Mouse (Mus musculus) spleen, adult 2 months (tissue): ENCODE data around the gene Plgrkt. TPM values are rescaled to one million over a fixed set of nuclear protein-coding genes. Genes with fewer than 3 reads are reported as not detected.

ENCODE experiments used
- DNase-seq, 2 experiments: peaks; one replicate each; pipeline versions ENCODE4 v3.0.0 to v3.0.0-alpha.2; 2012 to 2021; ENCODE audit warnings: low spot score in 2 of 2, low read depth in 1 of 2
- H3K27ac ChIP-seq: fragments of 200-500 bp; 2 replicates; pipeline ENCODE4 v1.5.1; 2012; ENCODE audit warnings: low read length, inconsistent platforms; ENCODE audit not compliant: insufficient read depth
- H3K27me3 ChIP-seq: fragments of 200-500 bp; 2 replicates; pipeline ENCODE4 v1.6.1; 2012; ENCODE audit warnings: mild to moderate bottlenecking, moderate library complexity, low read length, inconsistent platforms; ENCODE audit not compliant: control insufficient read depth, insufficient read depth
- H3K36me3 ChIP-seq: fragments of 200-500 bp; 2 replicates; pipeline ENCODE4 v1.6.1; 2012; ENCODE audit warnings: mild to moderate bottlenecking, low read length, inconsistent platforms; ENCODE audit not compliant: control insufficient read depth, insufficient read depth
- H3K4me1 ChIP-seq: fragments of 200-500 bp; 2 replicates; pipeline ENCODE4 v1.6.1; 2011; ENCODE audit warnings: inconsistent platforms; ENCODE audit not compliant: control insufficient read depth, insufficient read depth, insufficient read length
- H3K4me3 ChIP-seq: fragments of 200-500 bp; 2 replicates; pipeline ENCODE4 v1.5.1; 2011; ENCODE audit warnings: mild to moderate bottlenecking, inconsistent platforms; ENCODE audit not compliant: insufficient read depth, insufficient read length; ENCODE audit errors: extremely low read depth
- CTCF ChIP-seq: fragments of 200-500 bp; IDR thresholded peaks from 2 replicates; pipeline ENCODE4 v1.5.1; 2011; ENCODE audit warnings: mild to moderate bottlenecking, inconsistent platforms; ENCODE audit not compliant: insufficient read depth, insufficient read length, insufficient replicate concordance; ENCODE audit errors: extremely low read depth
- POLR2A ChIP-seq: fragments of 200-500 bp; IDR thresholded peaks from 2 replicates; pipeline ENCODE4 v1.6.1; 2011; ENCODE audit warnings: low read depth, low read length, inconsistent platforms
- WGBS: fragments of 180-500 bp; shearing (Covaris S2); methylation state at CpG from one replicate; pipeline ENCODE4 v1.1.7; 2018; 5-methylcytosine and 5-hydroxymethylcytosine counted together
- polyA plus RNA-seq: library from polyadenylated mRNA; depleted of rRNA; stranded (reverse); fragments of >200 nt; gene quantifications from 2 replicates; pipeline ENCODE4 v1.2.3, GENCODE M21; 2012

Gene Plgrkt
- polyA plus RNA-seq, 1 experiment, result 55.6 TPM

- Histone ChIP-seq H3K4me3 (no peak overlapping the region), H3K27me3 (no peaks in the 10 kb centered on the region), H3K36me3 (peaks cover 4% of the 10 kb centered on the region; the same call in 1 of the 2 replicates), H3K27ac (no peak overlapping the region), H3K4me1 (peaks cover 7% of the 10 kb centered on the region; the same call in 1 of the 2 replicates)
- TF ChIP-seq POLR2A (no peak), CTCF (no peak)
- no peak for DNase-seq
- WGBS, result 81% methylated on average over 5 of the region's 5 CpGs
Observed at GRCm38 (mm10) chr19:29360251-29360650, 6.9 kb downstream of the Plgrkt start.

- Histone ChIP-seq H3K4me1 (peaks cover 3% of the 10 kb centered on the region; the same call in 1 of the 2 replicates), H3K36me3 (peaks cover 5% of the 10 kb centered on the region; the same call in 1 of the 2 replicates), H3K4me3 (no peak overlapping the region), H3K27ac (no peak overlapping the region), H3K27me3 (no peaks in the 10 kb centered on the region)
- 92% methylated on average over 11 of the region's 11 CpGs for WGBS
- TF ChIP-seq CTCF (no peak), POLR2A (no peak)
- DNase-seq, result no peak
Observed at GRCm38 (mm10) chr19:29356281-29356680, 10.9 kb downstream of the Plgrkt start.

GRCm38 (mm10) chr19:29354895-29355877, 12.0 kb downstream of the Plgrkt start:
- no peaks in the 10 kb centered on the region for H3K27me3 ChIP-seq
- H3K4me3 ChIP-seq, result peak overlapping the region; percentile 28
- H3K27ac ChIP-seq, result no peak overlapping the region
- H3K36me3 ChIP-seq, result peaks cover 6% of the 10 kb centered on the region
- 3% methylated on average over 20 of the region's 20 CpGs for WGBS
- TF ChIP-seq POLR2A, result no peak
- peak; percentile 96 for TF ChIP-seq CTCF
- peak; percentile 70 to 87 for DNase-seq
- no peaks in the 10 kb centered on the region for H3K4me1 ChIP-seq

GRCm38 (mm10) chr19:29350991-29351390, 16.2 kb downstream of the Plgrkt start:
- Histone ChIP-seq H3K4me3 (no peak overlapping the region), H3K27me3 (no peaks in the 10 kb centered on the region), H3K4me1 (no peaks in the 10 kb centered on the region), H3K36me3 (peaks cover 9% of the 10 kb centered on the region), H3K27ac (no peak overlapping the region)
- 88% methylated on average over 5 of the region's 5 CpGs for WGBS
- no peak for DNase-seq
- TF ChIP-seq CTCF, result no peak
- TF ChIP-seq POLR2A, result no peak

- no peak for TF ChIP-seq POLR2A
- TF ChIP-seq CTCF, result no peak
- DNase-seq, result no peak
- H3K27me3 ChIP-seq, result no peaks in the 10 kb centered on the region
- H3K27ac ChIP-seq, result no peak overlapping the region
- peaks cover 8% of the 10 kb centered on the region for H3K36me3 ChIP-seq
- H3K4me1 ChIP-seq, result no peaks in the 10 kb centered on the region; the same call in 1 of the 2 replicates
- H3K4me3 ChIP-seq, result no peak overlapping the region
- WGBS, result 85% methylated on average over 6 of the region's 6 CpGs
Observed at GRCm38 (mm10) chr19:29345636-29346035, 21.6 kb downstream of the Plgrkt start.

GRCm38 (mm10) chr19:29344868-29345267, 22.3 kb downstream of the Plgrkt start:
- Histone ChIP-seq H3K27ac (no peak overlapping the region), H3K4me3 (no peak overlapping the region), H3K4me1 (no peaks in the 10 kb centered on the region; the same call in 1 of the 2 replicates), H3K27me3 (no peaks in the 10 kb centered on the region), H3K36me3 (peaks cover 4% of the 10 kb centered on the region)
- TF ChIP-seq POLR2A (no peak), CTCF (no peak)
- DNase-seq, result no peak
